Mouse (Mus musculus) lung, postnatal 0 days (tissue): ENCODE measurements at regions not wholly inside any gene's neighbourhood (a gene's known extent, or its start where the extent isn't known, plus 50 kb on each side); places are given as distances from the start of the nearest gene placed in this dataset.

Experiments
- ATAC-seq: fragments of 200-750 bp; cut with Nextera tagmentation; 2 replicates; pipeline ENCODE4 v1.8.0; 2017; ENCODE audit warnings: moderate library complexity
- DNase-seq: peaks from one replicate; pipeline ENCODE4 v3.0.0-alpha.2; 2016; ENCODE audit warnings: low spot score
- H3K27ac ChIP-seq: fragments of 300-500 bp; sonication (generic); 2 replicates; pipeline ENCODE4 v1.5.1; 2014; ENCODE audit warnings: antibody characterized with exemption, mild to moderate bottlenecking, low read length, mixed read lengths
- H3K27me3 ChIP-seq: fragments of 300-500 bp; sonication (generic); replicated peaks from 2 replicates; pipeline ENCODE4 v1.6.1; 2014; ENCODE audit warnings: low read length, mixed read lengths; ENCODE audit not compliant: insufficient read depth
- H3K36me3 ChIP-seq: fragments of 300-500 bp; sonication (generic); 2 replicates; pipeline ENCODE4 v1.6.1; 2014; ENCODE audit warnings: low read length, mixed read lengths; ENCODE audit not compliant: insufficient read depth
- H3K4me1 ChIP-seq: fragments of 300-500 bp; sonication (generic); 2 replicates; pipeline ENCODE4 v1.6.1; 2014; ENCODE audit warnings: antibody characterized with exemption, low read depth, low read length, mixed read lengths; ENCODE audit not compliant: insufficient read depth
- H3K4me2 ChIP-seq: fragments of 300-500 bp; sonication (generic); replicated peaks from 2 replicates; pipeline ENCODE4 v1.6.1; 2014; ENCODE audit warnings: low read depth, mild to moderate bottlenecking, low read length, moderate library complexity, mixed read lengths
- H3K4me3 ChIP-seq: fragments of 300-500 bp; sonication (generic); 2 replicates; pipeline ENCODE4 v1.5.1; 2014; ENCODE audit warnings: low read depth, low read length
- H3K9ac ChIP-seq: fragments of 300-500 bp; sonication (generic); replicated peaks from 2 replicates; pipeline ENCODE4 v1.6.1; 2014; ENCODE audit warnings: low read depth, mild to moderate bottlenecking
- H3K9me3 ChIP-seq: fragments of 300-500 bp; sonication (generic); 2 replicates; pipeline ENCODE4 v1.6.1; 2016; ENCODE audit warnings: low read length, mixed read lengths
- CTCF ChIP-seq: IDR thresholded peaks from 2 replicates; pipeline ENCODE4 v1.5.1; 2016; ENCODE audit warnings: antibody characterized with exemption, mild to moderate bottlenecking
- EP300 ChIP-seq: IDR thresholded peaks from 2 replicates; pipeline ENCODE4 v1.6.1; 2016; ENCODE audit warnings: antibody characterized with exemption, mild to moderate bottlenecking, control low read depth
- WGBS: fragments of 180-500 bp; shearing (Covaris S2); extraction: QIAGEN DNeasy Blood & Tissue Kit; methylation state at CpG from one replicate; pipeline ENCODE4 v1.1.7; 2014; 5-methylcytosine and 5-hydroxymethylcytosine counted together

DNA sequence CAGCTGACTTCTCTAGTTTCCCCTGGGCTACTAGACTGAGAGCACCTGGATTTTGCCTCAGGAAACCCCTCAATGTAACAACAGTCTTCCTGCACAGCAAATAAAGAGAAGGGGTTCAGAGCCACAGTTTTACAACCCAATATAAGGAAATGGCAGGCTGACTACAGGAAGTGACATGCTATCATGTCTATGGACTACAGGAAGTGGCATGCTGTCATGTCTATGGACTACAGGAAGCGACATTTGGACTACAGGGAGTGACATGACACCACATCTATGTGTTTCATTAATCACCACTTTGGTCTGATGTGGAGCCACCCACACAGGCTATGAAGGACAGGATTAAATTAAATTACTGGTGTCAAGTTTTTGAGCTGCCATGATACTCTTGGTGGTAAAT, 164.0 kb downstream of the Gm9376 start:
- Histone ChIP-seq H3K9ac (no peak overlapping the region), H3K9me3 (no peaks in the 10 kb centered on the region), H3K27me3 (peaks cover 22% of the 10 kb centered on the region), H3K27ac (no peak overlapping the region), H3K4me1 (no peaks in the 10 kb centered on the region), H3K4me3 (no peak overlapping the region), H3K4me2 (no peak overlapping the region), H3K36me3 (no peaks in the 10 kb centered on the region)
- TF ChIP-seq EP300 (no peak), CTCF (no peak)
- ATAC-seq (no peak), DNase-seq (no peak)
- WGBS: 80% methylated on average over 1 of the region's 1 CpGs

DNA sequence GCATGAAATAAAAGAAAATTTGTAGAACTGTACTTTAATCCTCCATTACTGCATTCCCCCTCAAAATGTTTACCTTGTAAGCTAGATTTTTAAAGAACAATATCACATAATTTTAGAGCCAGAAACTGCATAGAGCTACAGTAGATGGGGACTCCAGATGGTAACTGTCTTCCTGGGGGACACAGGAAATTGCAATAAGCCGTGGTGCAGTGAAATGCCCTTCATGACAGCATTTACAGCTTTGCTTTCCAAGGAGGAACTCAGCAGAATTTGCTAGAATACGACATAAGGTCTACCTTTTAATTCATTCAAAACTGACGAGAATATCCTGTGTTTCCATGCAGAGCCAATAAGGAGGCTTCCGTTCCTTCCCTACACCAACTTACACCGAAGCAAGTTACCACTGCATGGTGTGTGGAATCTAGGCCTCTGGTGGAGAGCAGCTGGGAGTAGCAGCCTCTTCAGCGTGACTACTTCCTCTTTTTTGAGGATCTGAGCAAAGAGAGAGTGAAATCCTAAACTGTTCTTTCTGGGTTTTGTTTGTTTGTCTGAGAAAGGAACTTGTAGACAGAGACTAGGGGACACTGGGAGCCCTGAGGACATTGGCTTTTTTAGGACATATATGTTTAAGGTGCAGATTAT, 164.6 kb downstream of the Gm9376 start:
- H3K4me2 ChIP-seq: no peak overlapping the region
- H3K27me3 ChIP-seq: peaks cover 24% of the 10 kb centered on the region
- H3K9me3 ChIP-seq: no peaks in the 10 kb centered on the region
- H3K9ac ChIP-seq: no peak overlapping the region
- 71% methylated on average over 6 of the region's 6 CpGs for WGBS
- TF ChIP-seq CTCF (no peak), EP300 (no peak)
- H3K27ac ChIP-seq: no peak overlapping the region
- no peaks in the 10 kb centered on the region for H3K4me1 ChIP-seq
- DNase-seq (no peak), ATAC-seq (no peak)
- no peak overlapping the region for H3K4me3 ChIP-seq
- no peaks in the 10 kb centered on the region for H3K36me3 ChIP-seq
